Mouse (Mus musculus): ENCODE data around the gene Tubal3.

The Tubal3 gene

GRCm38 (mm10) chr13:3925632-3926031 is 7.6 kb downstream of the Tubal3 start:
- DNase-seq: no peak

GRCm38 (mm10) chr13:3926046-3926445 is 8.0 kb downstream of the Tubal3 start:
- DNase-seq: no peak

GRCm38 (mm10) chr13:3944699-3945098 is 26.6 kb downstream of the Tubal3 start:
- no peak for DNase-seq

- no peak for DNase-seq
These were observed 27.2 kb downstream of the Tubal3 start, which contains the start of gene Ucn3 for GRCm38 (mm10) chr13:3945249-3945648. Ucn3 (minus strand) TSS chr13:3945349.

- DNase-seq: no peak
These were observed 29.2 kb downstream of the Tubal3 start for GRCm38 (mm10) chr13:3947267-3947666.

GRCm38 (mm10) chr13:3949477-3949876 is 31.4 kb downstream of the Tubal3 start:
- DNase-seq: no peak

- no peak for DNase-seq
These were observed 33.3 kb downstream of the Tubal3 start for GRCm38 (mm10) chr13:3951198-3951914.

GRCm38 (mm10) chr13:3968849-3969248 is 50.8 kb downstream of the Tubal3 start:
- no peak for DNase-seq
